Mouse (Mus musculus) hindbrain, embryonic 13.5 days (tissue): ENCODE data around the gene Cd82. TPM values are rescaled to one million over a fixed set of nuclear protein-coding genes. Genes with fewer than 3 reads are reported as not detected.

Source experiments
- ATAC-seq: fragments of 200-750 bp; cut with Nextera tagmentation; 2 replicates; pipeline ENCODE4 v1.8.0; 2017; ENCODE audit warnings: moderate TSS enrichment; ENCODE audit not compliant: low FRiP score
- H3K27ac ChIP-seq: fragments of 300-500 bp; sonication (generic); 2 replicates; pipeline ENCODE4 v1.5.1; 2015; ENCODE audit warnings: inconsistent platforms, mild to moderate bottlenecking, moderate library complexity
- H3K27me3 ChIP-seq: fragments of 300-500 bp; sonication (generic); 2 replicates; pipeline ENCODE4 v1.6.1; 2015; ENCODE audit warnings: mild to moderate bottlenecking, inconsistent platforms
- H3K36me3 ChIP-seq: fragments of 300-500 bp; sonication (generic); 2 replicates; pipeline ENCODE4 v1.6.1; 2015; ENCODE audit warnings: mild to moderate bottlenecking, inconsistent platforms
- H3K4me1 ChIP-seq: fragments of 300-500 bp; sonication (generic); replicated peaks from 2 replicates; pipeline ENCODE4 v1.6.1; 2015; ENCODE audit warnings: inconsistent platforms
- H3K4me2 ChIP-seq: fragments of 300-500 bp; sonication (generic); 2 replicates; pipeline ENCODE4 v1.6.1; 2015; ENCODE audit warnings: inconsistent platforms, mild to moderate bottlenecking, moderate library complexity
- H3K4me3 ChIP-seq: fragments of 300-500 bp; sonication (generic); 2 replicates; pipeline ENCODE4 v1.5.1; 2015; ENCODE audit warnings: mild to moderate bottlenecking, inconsistent platforms
- H3K9ac ChIP-seq: fragments of 300-500 bp; sonication (generic); 2 replicates; pipeline ENCODE4 v1.6.1; 2015; ENCODE audit warnings: mild to moderate bottlenecking, inconsistent platforms
- H3K9me3 ChIP-seq: fragments of 300-500 bp; sonication (generic); 2 replicates; pipeline ENCODE4 v1.6.1; 2016; ENCODE audit warnings: inconsistent platforms
- WGBS: fragments of 180-500 bp; shearing (Covaris S2); methylation state at CpG from one replicate; pipeline ENCODE4 v1.1.7; 2015; 5-methylcytosine and 5-hydroxymethylcytosine counted together
- microRNA-seq: library from miRNA; unstranded; fragments of <30 nt; microRNA quantifications from one replicate; pipeline ENCODE4, GENCODE M21; 2016
- polyA plus RNA-seq: library from polyadenylated mRNA; unstranded; fragments of >200 nt; fragmentation: Nextera tagmentation; extraction: Ambion mirVana; gene quantifications from 2 replicates; pipeline ENCODE4 v1.2.1, GENCODE M21; 2015

Cd82 gene
- polyA plus RNA-seq, 1 experiment from 2014 or later = 23.7 TPM

- no peaks in the 10 kb centered on the region for H3K9me3 ChIP-seq
- H3K4me1 ChIP-seq = peaks cover 27% of the 10 kb centered on the region
- H3K36me3 ChIP-seq = no peaks in the 10 kb centered on the region
- peak; percentile 59 for ATAC-seq
- H3K9ac ChIP-seq = peak overlapping the region; percentile 35; the same call in 1 of the 2 replicates
- WGBS = 31% methylated on average over 11 of the region's 11 CpGs
- no peak overlapping the region for H3K4me3 ChIP-seq
- no peak overlapping the region for H3K4me2 ChIP-seq
- no peaks in the 10 kb centered on the region for H3K27me3 ChIP-seq
- H3K27ac ChIP-seq = peak overlapping the region; percentile 69
Observed at GRCm38 (mm10) chr2:93390170-93390926, 72.6 kb downstream of the Cd82 start.

DNA sequence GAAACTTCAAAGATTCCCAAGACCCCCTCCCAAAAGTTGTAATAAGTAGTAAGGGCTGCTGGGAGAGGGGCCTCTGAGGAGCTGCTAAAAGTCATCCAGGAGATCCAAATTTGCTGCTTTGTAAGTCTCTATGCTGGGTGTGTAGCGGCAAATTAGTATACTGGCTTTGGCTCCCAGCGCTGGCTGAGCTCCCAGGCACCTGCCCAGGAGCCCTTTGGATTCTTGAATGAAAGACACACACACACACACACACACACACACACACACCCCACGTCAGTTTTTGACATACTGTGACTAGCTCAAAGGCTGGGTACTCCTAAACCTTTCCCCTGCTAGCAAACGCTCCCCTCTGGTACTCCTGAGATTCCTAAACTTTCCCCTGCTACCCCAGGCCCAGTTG lies 76.0 kb downstream of the Cd82 start:
- H3K4me3 ChIP-seq = no peak overlapping the region
- no peaks in the 10 kb centered on the region for H3K9me3 ChIP-seq
- H3K4me2 ChIP-seq = no peak overlapping the region
- H3K9ac ChIP-seq = no peak overlapping the region
- ATAC-seq = no peak
- peaks cover 31% of the 10 kb centered on the region for H3K4me1 ChIP-seq
- WGBS = 71% methylated on average over 4 of the region's 4 CpGs
- H3K27me3 ChIP-seq = no peaks in the 10 kb centered on the region
- H3K36me3 ChIP-seq = no peaks in the 10 kb centered on the region
- H3K27ac ChIP-seq = no peak overlapping the region

- Histone ChIP-seq H3K4me1 (0 out of 2 replicates have a peak, but pooled peaks cover 9% of the 10 kb centered on the region), H3K27ac (no peak overlapping the region), H3K9ac (no peak overlapping the region), H3K36me3 (no peaks in the 10 kb centered on the region), H3K27me3 (no peaks in the 10 kb centered on the region), H3K4me2 (no peak overlapping the region), H3K4me3 (no peak overlapping the region), H3K9me3 (no peaks in the 10 kb centered on the region)
- 62% methylated on average over 5 of the region's 5 CpGs for WGBS
- ATAC-seq = no peak
Observed at GRCm38 (mm10) chr2:93383831-93384230, 79.1 kb downstream of the Cd82 start.

- Histone ChIP-seq H3K27me3 (no peaks in the 10 kb centered on the region), H3K4me1 (peaks cover 23% of the 10 kb centered on the region), H3K36me3 (no peaks in the 10 kb centered on the region), H3K9me3 (no peaks in the 10 kb centered on the region), H3K4me3 (no peak overlapping the region), H3K4me2 (no peak overlapping the region), H3K27ac (no peak overlapping the region), H3K9ac (no peak overlapping the region)
- ATAC-seq = no peak
- 41% methylated on average over 2 of the region's 2 CpGs for WGBS
Observed at GRCm38 (mm10) chr2:93380680-93381089, 82.3 kb downstream of the Cd82 start.

DNA sequence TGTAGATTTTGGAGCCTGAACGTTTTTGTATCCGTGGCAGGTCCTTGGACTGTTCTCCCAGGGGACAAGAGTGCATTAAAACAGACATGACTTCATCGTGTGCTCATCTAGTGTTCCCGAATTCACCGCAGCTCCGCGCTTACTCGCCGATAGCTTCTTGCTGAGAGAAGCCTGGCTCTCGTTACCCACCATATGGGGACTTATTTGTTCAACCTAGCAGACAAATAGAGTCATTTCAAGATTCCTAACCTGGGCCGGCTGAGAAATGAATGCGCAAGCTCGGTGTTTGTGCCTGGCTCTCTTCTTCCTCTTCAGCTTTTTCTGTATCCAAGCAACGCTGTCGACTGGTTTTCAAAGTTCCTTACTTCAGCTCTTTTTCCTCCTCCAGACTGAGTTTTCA lies 85.1 kb downstream of the Cd82 start:
- Histone ChIP-seq H3K27me3 (no peaks in the 10 kb centered on the region), H3K9me3 (no peaks in the 10 kb centered on the region), H3K27ac (peak overlapping the region; percentile 52; the same call in 1 of the 2 replicates), H3K9ac (no peak overlapping the region), H3K4me2 (peak overlapping the region; percentile 8; the same call in 1 of the 2 replicates), H3K36me3 (no peaks in the 10 kb centered on the region), H3K4me1 (peaks cover 23% of the 10 kb centered on the region), H3K4me3 (no peak overlapping the region)
- no peak for ATAC-seq
- 43% methylated on average over 15 of the region's 15 CpGs for WGBS

GRCm38 (mm10) chr2:93377157-93377556 lies 85.8 kb downstream of the Cd82 start:
- no peak for ATAC-seq
- no peak overlapping the region for H3K4me2 ChIP-seq
- no peaks in the 10 kb centered on the region for H3K36me3 ChIP-seq
- WGBS = 96% methylated on average over 3 of the region's 3 CpGs
- H3K4me1 ChIP-seq = peaks cover 24% of the 10 kb centered on the region
- H3K27me3 ChIP-seq = no peaks in the 10 kb centered on the region
- H3K4me3 ChIP-seq = no peak overlapping the region
- H3K9me3 ChIP-seq = no peaks in the 10 kb centered on the region
- H3K27ac ChIP-seq = peak overlapping the region; percentile 52; the same call in 1 of the 2 replicates
- no peak overlapping the region for H3K9ac ChIP-seq

- peaks cover 37% of the 10 kb centered on the region for H3K4me1 ChIP-seq
- H3K9ac ChIP-seq = no peak overlapping the region
- no peak overlapping the region for H3K4me2 ChIP-seq
- H3K9me3 ChIP-seq = no peaks in the 10 kb centered on the region
- no peak overlapping the region for H3K27ac ChIP-seq
- no peaks in the 10 kb centered on the region for H3K36me3 ChIP-seq
- no peak overlapping the region for H3K4me3 ChIP-seq
- no peaks in the 10 kb centered on the region for H3K27me3 ChIP-seq
- 93% methylated on average over 10 of the region's 10 CpGs for WGBS
- ATAC-seq = no peak
Observed at GRCm38 (mm10) chr2:93372872-93373271, 90.1 kb downstream of the Cd82 start.

DNA sequence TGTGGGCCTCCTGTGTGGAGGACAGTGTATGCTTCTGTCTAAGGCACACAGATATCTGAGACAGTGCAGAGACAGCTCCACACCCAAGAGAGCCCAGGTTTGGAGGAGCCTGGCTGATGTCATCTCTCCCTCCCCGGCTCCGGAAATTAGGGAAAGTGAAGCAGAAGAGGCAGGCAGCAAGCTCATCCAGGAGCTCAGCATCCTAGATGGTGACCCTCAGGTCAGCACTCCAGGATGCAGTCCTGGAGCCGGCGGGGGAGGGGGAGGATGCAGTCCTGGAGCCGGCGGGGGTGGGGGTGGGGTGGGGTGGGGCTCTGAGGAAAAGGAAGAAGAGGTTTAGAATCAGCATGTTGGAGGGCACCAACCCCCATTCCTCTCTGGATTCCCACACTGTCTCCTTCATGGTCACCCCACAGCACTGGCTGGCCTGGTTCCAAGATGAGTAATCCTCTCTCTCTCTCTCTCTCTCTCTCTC lies 90.8 kb downstream of the Cd82 start:
- peaks cover 38% of the 10 kb centered on the region for H3K4me1 ChIP-seq
- WGBS = 25% methylated on average over 4 of the region's 6 CpGs
- no peak for ATAC-seq
- H3K4me2 ChIP-seq = no peak overlapping the region
- no peak overlapping the region for H3K9ac ChIP-seq
- H3K36me3 ChIP-seq = no peaks in the 10 kb centered on the region
- H3K27ac ChIP-seq = no peak overlapping the region
- H3K4me3 ChIP-seq = no peak overlapping the region
- no peaks in the 10 kb centered on the region for H3K9me3 ChIP-seq
- H3K27me3 ChIP-seq = no peaks in the 10 kb centered on the region

Small RNAs within 50 kb of the gene (microRNA-seq; reads per million reads assigned to microRNA genes)
- gene Mir7001 = not detected

Other genes with a start within 250 kb of the Cd82 start
- gene Tspan18, start 128.6 kb downstream of the Cd82 start, polyA plus RNA-seq = 23.6 and 32.5 TPM in 2 replicates
- gene Gm10803, start 97.4 kb upstream of the Cd82 start, polyA plus RNA-seq = not detected in 2 replicates
- gene Alx4, start 179.2 kb upstream of the Cd82 start, polyA plus RNA-seq = 0.57 and 0.78 TPM in 2 replicates